Mouse (Mus musculus): ENCODE results near the gene Flot2. TPM values are rescaled to one million over a fixed set of nuclear protein-coding genes. Genes with fewer than 3 reads are reported as not detected.

Gene Flot2
- total RNA-seq, 2 experiments from 2014 or later = 70.9 to 77.4 TPM

DNA sequence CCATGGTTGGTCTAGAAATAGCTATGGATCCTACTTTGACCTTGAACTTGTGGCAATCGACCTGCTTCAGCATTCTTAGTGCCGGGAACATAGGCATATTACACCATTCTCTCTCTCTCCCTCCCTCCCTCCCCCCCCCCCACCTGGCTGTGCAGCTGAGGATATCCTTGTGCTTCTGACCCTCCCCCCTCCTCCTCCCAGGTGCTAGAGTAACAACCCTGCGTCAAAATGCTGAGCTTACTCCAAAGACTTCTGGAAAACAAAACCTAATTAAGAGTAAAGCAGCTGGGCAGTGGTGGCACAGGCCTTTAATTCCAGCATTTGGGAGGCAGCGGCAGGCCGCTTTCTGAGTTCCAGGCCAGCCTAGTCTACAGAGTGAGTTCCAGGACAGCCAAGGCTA lies 31.4 kb downstream of the Flot2 start:
- H3K27ac ChIP-seq = no peak overlapping the region
- DNase-seq (ENCODE audit: low spot score in 2 of 2) = no peak
- no peak for TF ChIP-seq CTCF (conservative IDR thresholded peaks at IDR 0.05)
- H3K4me3 ChIP-seq = no peak overlapping the region

DNA sequence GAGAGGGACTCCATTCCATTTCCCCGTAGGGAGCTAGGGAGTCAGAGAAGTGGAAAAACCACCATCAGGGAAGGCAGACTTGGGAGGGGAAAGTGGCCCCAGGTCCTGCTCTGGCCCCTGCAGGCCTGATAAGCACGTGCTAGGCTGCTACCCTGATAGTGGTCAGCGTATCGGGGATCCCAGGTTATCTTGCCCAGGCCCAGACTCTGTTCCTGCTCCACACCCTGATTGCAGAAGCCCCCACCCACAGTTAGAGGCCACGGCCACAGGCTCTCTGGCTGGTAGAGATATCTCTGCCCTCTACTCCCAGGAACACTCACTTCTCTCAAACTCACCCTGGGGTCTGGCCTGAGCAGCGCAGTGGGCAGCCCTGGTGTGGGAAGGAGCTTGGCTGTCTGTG lies 31.9 kb downstream of the Flot2 start:
- no peak for TF ChIP-seq CTCF (conservative IDR thresholded peaks at IDR 0.05)
- no peak for DNase-seq (ENCODE audit: low spot score in 2 of 2)

DNA sequence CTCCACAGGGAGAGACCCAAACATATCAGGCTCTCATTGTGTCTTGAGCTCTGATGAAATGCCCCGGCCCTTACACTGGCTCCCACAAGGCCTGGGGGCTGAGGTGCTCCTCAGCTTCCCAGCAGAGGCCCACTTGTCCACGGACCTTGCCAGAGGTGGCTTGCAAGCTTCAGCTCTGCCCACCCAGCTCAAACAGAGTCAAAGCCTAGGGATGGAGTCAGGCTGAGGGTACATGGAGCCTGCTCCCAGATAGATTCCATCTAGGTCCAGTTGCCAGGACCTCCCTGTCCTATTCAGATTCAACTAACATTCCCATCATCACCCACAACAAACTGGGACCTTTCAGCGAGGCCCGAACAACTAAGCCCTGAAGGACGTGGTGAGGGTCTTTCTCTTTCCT lies 34.2 kb downstream of the Flot2 start:
- no peak overlapping the region for H3K27ac ChIP-seq
- no peak for DNase-seq (ENCODE audit: low spot score in 2 of 2)
- H3K4me3 ChIP-seq = no peak overlapping the region
- no peak for TF ChIP-seq CTCF (conservative IDR thresholded peaks at IDR 0.05)

More for the DNA sequence above, 31.9 kb downstream of the Flot2 start:
- Histone ChIP-seq H3K27ac (no peak overlapping the region), H3K4me3 (no peak overlapping the region)

DNA sequence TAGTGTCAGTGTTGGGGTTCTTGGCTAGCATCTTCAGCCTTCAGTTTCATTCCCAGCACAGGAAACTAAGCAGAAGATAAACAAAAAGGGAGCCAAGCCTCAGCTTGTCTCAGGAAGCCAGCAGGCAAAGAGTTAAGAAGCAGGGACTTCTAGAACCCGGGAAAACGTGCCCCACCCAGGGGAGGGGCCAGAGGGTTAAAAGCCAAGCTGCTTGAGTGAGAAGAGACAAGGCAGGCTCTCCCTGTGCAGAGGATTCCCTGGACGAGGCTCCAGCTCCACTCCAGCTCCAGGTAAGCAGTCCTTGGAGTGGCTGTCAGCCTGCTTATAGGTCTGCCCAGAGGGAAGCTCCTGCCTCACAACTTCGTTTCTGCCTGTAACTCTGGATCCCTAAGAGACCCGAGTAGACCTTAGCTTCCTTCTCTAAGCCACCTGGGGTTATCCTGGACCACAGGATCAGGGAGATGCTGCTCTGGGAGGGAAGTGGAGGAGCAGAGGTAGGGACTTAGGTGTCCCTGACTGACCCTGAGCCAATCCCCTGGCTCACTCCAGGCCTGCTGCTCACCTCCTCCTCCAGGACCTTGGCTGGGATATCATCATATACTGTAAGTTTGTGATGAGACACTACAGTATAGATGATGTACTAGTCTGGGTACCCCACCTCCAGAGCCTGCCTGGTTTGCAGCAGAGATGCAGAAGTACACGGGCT lies 34.8 kb downstream of the Flot2 start:
- Histone ChIP-seq H3K27ac (no peak overlapping the region), H3K4me3 (no peak overlapping the region)
- TF ChIP-seq CTCF (conservative IDR thresholded peaks at IDR 0.05) = no peak
- DNase-seq (ENCODE audit: low spot score in 2 of 2) = no peak

DNA sequence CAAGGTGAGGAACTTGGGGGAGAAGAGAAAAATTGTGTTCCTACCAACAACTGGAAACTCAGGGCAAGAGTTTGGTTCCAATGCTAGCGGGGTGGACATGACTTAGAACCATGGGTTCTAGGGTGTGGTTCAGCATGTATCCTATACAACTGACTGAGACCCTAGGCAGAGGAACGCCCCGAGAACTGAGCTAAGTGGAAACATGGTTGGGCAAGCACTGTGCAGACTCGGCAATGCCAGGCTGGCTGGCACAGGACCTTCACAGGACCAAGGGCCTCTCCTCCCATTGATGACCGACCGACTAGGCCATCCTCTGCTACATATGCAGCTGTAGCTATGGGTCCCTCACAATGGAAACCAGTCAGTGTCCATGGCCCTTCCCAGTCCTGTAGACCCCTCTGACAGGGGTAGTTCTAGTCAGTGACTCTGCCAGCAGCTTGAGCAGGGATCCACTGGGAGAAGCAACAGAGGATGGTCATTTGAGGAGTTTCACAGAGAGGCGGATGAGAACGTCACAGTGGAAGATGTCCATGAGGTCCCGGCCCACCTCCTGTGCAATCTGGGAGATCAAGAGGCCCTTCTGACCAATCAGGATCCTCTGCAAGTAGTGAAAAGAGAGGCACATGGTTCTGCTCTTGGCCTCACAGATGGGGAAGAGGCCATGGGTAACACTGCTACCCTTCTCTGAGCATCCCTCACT lies 36.0 kb downstream of the Flot2 start:
- H3K27ac ChIP-seq = no peak overlapping the region
- no peak for DNase-seq (ENCODE audit: low spot score in 2 of 2)
- H3K4me3 ChIP-seq = no peak overlapping the region
- TF ChIP-seq CTCF (conservative IDR thresholded peaks at IDR 0.05) = no peak

DNA sequence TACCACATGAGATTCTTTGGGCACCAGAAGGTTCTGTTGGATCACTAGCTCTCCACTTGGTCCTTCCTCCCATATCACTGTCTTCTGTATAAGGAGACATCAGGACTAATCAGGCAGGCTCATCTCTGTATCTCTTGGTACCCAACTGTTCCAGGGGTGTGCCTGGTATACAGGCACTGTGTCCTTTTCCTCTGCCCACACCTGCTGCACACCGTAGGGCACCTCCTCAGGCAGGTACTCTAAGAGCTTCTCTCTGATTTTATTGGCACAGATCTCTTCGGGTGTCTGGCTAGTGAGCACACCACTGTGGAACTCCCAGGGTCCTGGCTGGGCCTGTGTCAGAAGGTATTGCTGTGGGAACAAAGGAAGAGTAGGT lies 36.5 kb downstream of the Flot2 start:
- Histone ChIP-seq H3K4me3 (no peak overlapping the region), H3K27ac (no peak overlapping the region)
- TF ChIP-seq CTCF (conservative IDR thresholded peaks at IDR 0.05) = no peak
- DNase-seq (ENCODE audit: low spot score in 2 of 2) = no peak

DNA sequence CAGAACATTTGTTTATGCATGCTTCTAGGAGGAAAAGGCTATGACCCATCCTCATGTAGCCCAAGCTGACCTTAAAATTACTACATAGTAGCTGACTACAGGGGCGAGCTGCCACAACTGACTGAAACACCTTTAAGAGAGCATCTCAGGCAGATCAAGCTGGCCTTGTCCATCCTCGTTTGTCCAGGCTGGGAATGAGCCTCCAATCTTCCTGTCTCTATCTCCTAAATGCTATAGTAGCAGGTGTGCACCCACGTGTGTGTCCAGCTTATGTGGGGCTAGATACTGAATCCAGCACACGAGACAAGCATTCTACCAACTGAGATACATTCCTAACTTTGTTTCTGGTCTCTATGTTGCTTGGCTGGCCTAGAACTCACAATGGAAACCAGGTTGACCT lies 36.9 kb downstream of the Flot2 start:
- no peak for DNase-seq (ENCODE audit: low spot score in 2 of 2)
- Histone ChIP-seq H3K27ac (no peak overlapping the region), H3K4me3 (no peak overlapping the region)
- TF ChIP-seq CTCF (conservative IDR thresholded peaks at IDR 0.05) = no peak

DNA sequence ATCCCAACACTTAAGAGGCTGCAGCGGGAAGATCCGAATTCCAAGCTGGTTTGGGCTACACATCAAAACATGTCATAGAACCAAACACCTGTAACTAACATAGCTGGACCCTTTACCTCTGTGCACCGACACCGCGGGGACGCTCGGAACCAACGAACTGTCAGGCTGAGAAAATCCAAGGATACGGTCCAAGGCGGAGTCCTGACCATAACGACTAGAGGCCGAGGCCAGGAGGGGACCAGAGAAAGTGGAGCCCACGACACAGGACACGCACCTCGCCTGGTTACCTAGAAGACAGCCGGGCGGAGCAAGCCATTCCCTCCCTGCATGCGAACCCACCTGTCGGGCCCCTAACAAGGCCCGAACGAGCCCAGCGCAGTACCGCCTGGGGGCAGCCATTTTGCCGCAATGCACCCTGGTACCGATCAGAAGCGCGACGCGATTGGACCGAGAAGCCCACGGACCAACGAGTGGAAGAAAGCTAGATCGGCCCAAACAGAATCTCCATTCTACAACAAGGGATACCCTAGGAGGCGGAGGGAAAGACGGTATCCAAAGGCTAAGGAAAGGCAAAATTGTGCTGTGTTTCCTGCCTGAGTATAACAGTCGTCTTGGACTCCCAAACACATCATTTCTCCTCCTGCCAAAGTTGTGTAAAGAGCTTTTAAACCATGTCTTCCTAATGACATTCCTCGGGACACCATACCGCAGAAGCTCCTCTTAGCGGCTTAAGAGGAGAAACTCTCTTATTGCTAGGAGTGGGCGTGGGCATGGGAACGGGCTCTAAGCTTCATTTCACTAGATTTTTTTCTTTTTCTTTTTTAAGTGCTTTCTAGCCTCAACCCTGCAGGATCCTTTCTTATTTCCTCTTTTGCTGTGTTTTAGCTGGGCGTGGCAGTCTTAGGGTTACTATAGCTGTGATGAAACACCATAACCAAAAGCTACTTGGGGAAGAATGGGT lies 42.5 kb downstream of the Flot2 start, which contains the start of gene Eral1:
Gene Eral1, minus strand, starts transcription at position 423 of the 961 bp plus-strand sequence.
- TF ChIP-seq CTCF (conservative IDR thresholded peaks at IDR 0.05) = peak; percentile 23
- Histone ChIP-seq H3K27ac (peak within 1 kb of the TSS; percentile 84), H3K4me3 (peak within 1 kb of the TSS; percentile 93)
- peak; percentile 79 to 82 for DNase-seq (ENCODE audit: low spot score in 2 of 2)

DNA sequence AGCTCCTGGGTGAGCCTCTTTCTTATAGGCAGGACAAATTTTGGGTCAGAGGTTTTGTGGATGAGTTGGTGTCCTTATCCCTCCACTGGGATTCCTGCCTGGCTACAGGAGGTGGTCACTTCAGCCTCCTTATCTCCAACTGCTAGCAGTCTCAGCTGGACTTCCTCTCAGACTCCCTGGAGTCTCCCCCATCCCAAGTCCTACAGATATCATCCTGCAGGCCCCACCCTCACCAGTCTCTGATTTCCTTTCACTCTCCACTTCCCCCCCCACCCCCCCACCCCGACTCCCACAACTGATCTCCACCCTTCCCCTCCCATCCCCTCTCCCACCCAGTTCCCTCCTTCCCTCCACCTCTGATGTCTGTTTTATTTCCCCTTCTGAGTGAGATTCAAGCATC lies 45.9 kb downstream of the Flot2 start:
- Histone ChIP-seq H3K4me3 (no peak overlapping the region), H3K27ac (no peak overlapping the region)
- TF ChIP-seq CTCF (conservative IDR thresholded peaks at IDR 0.05) = no peak
- no peak for DNase-seq (ENCODE audit: low spot score in 2 of 2)

DNA sequence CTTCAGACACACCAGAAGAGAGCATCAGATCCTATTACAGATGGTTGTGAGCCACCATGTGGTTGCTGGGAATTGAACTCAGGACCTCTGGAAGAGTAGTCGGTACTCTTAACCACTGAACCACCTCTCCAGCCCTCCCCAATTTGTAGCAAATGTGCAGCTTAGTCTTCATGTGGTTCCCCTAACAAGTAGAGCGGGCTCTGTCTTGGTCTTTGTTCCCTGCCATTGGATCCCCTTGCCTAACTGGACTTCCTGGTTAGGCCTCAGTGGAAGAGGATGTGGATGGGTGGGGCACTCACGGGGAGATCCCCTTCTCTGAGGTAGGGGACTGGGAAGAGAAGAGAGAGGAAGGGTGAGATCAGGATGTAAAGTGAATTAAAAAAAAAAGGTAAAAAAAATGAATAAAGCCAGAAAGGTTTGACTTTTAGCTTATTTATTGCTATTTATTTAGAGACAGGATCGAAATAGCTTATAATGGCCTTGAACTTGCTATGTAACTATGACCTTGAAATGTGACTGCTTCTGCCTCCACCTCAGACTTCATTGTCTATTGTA lies 49.3 kb downstream of the Flot2 start:
- no peak overlapping the region for H3K27ac ChIP-seq
- no peak for DNase-seq (ENCODE audit: low spot score in 2 of 2)
- no peak for TF ChIP-seq CTCF (conservative IDR thresholded peaks at IDR 0.05)
- no peak overlapping the region for H3K4me3 ChIP-seq

DNA sequence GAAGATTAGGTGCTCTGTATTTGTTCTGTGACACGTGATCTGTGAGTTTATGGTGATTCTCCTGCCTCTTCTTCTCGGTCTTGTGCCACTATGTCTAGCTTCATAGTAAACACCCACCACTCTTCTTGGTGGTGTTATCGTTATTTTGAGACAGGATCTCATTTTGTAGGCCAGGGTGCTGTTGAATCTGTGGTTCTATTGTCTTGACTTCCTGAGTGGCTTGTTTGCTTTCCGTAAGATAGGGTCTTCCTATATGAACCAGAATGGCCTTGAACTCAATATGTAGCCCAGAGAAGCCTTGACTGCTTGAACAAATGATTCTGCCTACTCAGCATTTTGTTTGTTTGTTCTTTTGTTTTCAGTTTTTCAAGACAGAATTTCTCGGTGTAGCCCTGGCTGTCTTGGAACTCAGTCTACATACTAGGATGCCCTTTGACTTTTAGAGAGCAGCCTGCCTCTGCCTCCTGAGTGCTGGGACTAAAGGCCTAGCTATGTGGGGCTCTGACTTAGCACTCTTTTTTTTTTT lies 50.1 kb downstream of the Flot2 start:
- DNase-seq (ENCODE audit: low spot score in 2 of 2) = no peak
- H3K4me3 ChIP-seq = no peak overlapping the region
- no peak overlapping the region for H3K27ac ChIP-seq
- no peak for TF ChIP-seq CTCF (conservative IDR thresholded peaks at IDR 0.05)

DNA sequence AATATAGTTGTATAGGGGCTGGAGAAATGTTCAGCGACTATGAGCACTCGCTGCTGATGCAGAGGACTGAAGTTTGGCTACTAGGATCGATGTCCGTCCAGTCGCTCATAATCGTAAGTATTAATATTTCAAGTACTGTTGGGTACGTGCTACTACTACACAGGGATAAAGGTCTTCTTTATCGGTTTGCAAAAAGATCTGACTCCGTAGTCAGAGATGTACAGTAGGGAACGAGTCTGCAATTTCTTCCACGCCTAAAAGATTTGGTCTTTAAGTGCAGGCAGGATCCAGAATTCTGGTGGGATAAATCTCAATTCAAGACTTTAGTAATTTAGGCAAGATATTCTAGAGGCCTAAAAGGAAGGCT lies 56.4 kb downstream of the Flot2 start:
- no peak for TF ChIP-seq CTCF (conservative IDR thresholded peaks at IDR 0.05)
- Histone ChIP-seq H3K4me3 (peak overlapping the region; percentile 92), H3K27ac (peak overlapping the region; percentile 92)
- DNase-seq (ENCODE audit: low spot score in 2 of 2) = no peak
